Comparison of ENCODE assay signal across 24 mouse cellular contexts in the genomic region with DNA sequence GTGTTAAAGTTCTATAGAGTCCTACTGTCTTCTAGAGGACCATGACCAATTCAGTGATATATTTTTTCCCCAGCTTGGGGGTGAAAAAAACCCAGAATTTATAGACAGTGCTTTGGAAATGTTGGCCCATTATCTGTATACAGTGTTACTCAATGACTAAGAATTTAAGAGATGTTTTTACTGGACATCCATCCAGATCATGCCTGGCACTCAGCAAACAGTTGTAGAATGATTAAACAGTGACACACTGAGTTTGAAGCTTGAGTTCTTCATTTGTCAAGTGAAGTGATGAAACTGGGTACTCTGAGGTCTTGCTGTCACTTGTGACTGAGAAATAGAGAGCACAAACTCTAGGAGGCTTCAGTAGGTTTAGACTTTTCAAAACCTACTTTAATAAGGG.
"Had no signal": no experiment of that assay in that cellular context is flagged by ENCODE, and none has a peak within 500 bp of the region (broad histone marks: within the 10 kb centered on the region; RNA-seq: fewer than 3 reads in every experiment).

No protein-coding gene starts in this region.

- H3K27me3 ChIP-seq: heart, embryonic 13.5 days; heart, embryonic 15.5 days; hindbrain, embryonic 13.5 days; hindbrain, embryonic 15.5 days; limb, embryonic 12.5 days; liver, embryonic 13.5 days; liver, embryonic 15.5 days had no signal

- H3K36me3 ChIP-seq: heart, embryonic 13.5 days; heart, embryonic 15.5 days; hindbrain, embryonic 13.5 days; hindbrain, embryonic 15.5 days; limb, embryonic 10.5 days; limb, embryonic 12.5 days; liver, embryonic 13.5 days; liver, embryonic 15.5 days had no signal

- H3K4me3 ChIP-seq: heart, adult 2 months; heart, embryonic 13.5 days; heart, embryonic 15.5 days; hindbrain, embryonic 13.5 days; hindbrain, embryonic 15.5 days; left cerebral cortex, adult 2 months; limb, embryonic 10.5 days; limb, embryonic 12.5 days; liver, embryonic 13.5 days; liver, embryonic 15.5 days had no signal

- H3K9me3 ChIP-seq: heart, embryonic 13.5 days; heart, embryonic 15.5 days; hindbrain, embryonic 13.5 days; hindbrain, embryonic 15.5 days; limb, embryonic 10.5 days; limb, embryonic 12.5 days; liver, embryonic 13.5 days; liver, embryonic 15.5 days had no signal

- DNase-seq: gastrocnemius, postnatal 14 days; gastrocnemius, postnatal 36 days; heart, adult 11 months; heart, adult 2 months; heart, postnatal 14 days; heart, postnatal 36 days; kidney, adult 11 months; kidney, adult 8-10 months; kidney, postnatal 10 days; kidney, postnatal 25 days; kidney, postnatal 4 days; liver; liver, embryonic 13.5 days had no signal

- H3K27ac ChIP-seq: heart, adult 2 months; heart, embryonic 13.5 days; heart, embryonic 15.5 days; hindbrain, embryonic 13.5 days; hindbrain, embryonic 15.5 days; hindbrain, postnatal 0 days; left cerebral cortex, adult 2 months; limb, embryonic 10.5 days; limb, embryonic 12.5 days; liver, embryonic 13.5 days; liver, embryonic 15.5 days had no signal

- H3K4me1 ChIP-seq: heart, embryonic 13.5 days; heart, embryonic 15.5 days; hindbrain, embryonic 13.5 days; hindbrain, embryonic 15.5 days; limb, embryonic 10.5 days; limb, embryonic 12.5 days; liver, embryonic 13.5 days; liver, embryonic 15.5 days had no signal

- H3K9ac ChIP-seq: heart, embryonic 13.5 days; heart, embryonic 15.5 days; hindbrain, embryonic 13.5 days; hindbrain, embryonic 15.5 days; limb, embryonic 12.5 days; liver, embryonic 13.5 days; liver, embryonic 15.5 days had no signal

- ATAC-seq: hindbrain, postnatal 0 days; intestine, embryonic 16.5 days had no signal

- H3K4me2 ChIP-seq: heart, embryonic 11.5 days; heart, embryonic 13.5 days; heart, embryonic 15.5 days; hindbrain, embryonic 13.5 days; hindbrain, embryonic 15.5 days; limb, embryonic 12.5 days; liver, embryonic 13.5 days; liver, embryonic 15.5 days had no signal
